Mouse (Mus musculus) cerebellum, adult 9-11 months (tissue): ENCODE measurements around the gene Vav2.
A peak's percentile ranks its signal among the peaks of the same experiment; 100 is the strongest.

Experiments used
- DNase-seq: peaks from one replicate; pipeline ENCODE4 v3.0.0; 2022

Vav2 gene

DNA sequence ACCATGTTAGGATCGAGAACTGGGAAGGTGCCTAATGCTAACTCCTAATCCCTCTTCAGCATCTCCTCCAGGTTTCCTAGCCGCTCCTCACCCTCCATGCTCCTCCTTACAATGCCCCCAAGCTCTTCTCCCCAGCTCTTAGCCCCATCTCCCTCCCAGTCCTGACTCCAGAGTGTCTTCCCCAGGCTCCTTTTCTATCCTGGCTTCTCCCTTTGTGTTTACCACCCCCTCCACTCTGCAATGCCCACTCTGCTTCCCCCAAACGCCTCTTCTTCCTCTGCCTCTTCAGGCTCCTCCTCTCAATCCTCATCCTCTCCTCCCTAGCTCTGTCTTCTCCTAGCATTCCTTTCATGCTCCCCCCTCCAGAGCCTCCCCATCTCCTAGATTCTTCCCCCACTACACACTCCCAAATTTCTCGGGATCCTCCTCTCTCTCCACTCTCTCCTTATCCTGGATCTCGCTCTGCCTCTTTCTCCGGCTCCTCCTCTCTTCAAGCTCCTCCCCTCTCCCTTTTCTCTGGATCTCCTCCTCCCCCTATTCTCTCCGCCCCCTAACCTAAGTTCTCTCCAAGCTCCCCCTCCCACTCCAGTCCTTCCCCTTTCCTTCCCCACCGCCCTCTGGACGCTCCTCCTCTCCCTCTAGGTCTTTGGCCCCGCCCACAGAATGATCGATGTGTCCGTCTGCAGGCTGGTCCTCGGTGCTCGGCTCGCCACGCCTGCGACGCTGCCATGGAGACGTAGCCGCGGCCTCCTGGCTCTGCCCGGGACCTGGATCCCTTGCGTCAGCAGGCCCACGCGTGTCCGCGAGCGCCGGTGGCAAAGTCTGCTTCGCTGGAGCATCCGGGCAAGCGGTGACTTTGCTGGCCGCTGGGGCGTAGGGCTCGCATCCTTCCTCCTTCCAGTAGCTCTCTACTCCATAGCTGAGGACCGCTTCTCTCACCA lies 15.2 kb upstream of the Vav2 start, which contains the start of gene Brd3os:
TSS of gene Brd3os (plus strand) at position 558 of the 941 bp plus-strand sequence.
- peak; percentile 97 for DNase-seq

DNA sequence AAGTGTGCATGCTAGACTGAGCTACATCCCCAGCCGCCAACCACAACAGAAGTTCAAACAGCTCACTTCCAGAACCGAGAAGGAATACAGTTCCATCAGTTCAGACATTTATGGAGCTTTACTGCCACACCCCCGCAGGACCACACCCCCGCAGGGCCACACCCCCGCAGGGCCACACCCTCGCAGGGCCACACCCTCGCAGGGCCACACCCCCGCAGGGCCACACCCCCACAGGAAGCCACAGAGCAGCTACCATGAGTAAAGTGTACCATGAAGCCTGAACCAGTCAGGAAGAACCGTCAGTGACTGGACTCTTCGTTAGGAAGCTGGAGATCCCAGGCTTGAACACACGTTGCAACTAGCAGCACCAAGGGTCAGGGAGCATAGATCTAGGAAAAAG lies 11.4 kb upstream of the Vav2 start:
- no peak for DNase-seq

DNA sequence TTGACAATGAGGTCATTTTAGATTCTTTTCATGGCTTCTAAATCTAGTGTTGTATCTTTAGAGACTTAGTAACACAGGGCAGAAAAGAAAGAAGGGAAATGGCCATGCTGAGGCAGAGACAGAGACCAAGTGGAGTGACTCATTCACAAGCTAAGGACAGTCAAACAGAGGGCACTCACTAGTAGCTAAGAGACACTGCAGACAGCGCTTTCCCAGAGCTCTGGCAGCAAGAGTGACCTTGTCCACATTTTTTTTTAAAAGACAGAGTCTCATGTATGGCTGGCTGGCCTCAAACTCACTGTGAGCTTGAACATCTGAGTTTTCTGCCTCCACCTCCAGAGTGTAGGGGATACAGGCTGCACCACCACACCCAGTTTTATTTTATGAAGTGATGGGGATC lies 11.0 kb upstream of the Vav2 start:
- DNase-seq, result no peak

DNA sequence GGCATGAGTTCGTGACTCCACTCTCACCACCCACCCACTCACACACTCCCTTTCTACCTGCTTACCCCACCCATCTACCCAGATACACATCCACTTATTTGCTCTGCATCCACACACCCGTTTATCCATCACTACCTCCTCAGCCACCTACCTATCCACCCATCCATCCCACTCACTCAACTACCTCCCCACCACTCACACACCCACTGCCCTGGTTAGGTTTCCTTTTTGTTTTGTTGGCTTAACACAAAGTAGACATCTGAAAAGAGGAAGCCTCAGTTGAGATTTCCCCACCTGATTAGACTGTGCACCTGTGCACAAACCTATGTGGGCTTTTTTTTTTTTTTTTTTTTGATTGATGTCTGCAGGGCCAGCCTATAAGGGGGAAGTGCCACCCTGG lies 5.8 kb upstream of the Vav2 start:
- DNase-seq, result no peak

DNA sequence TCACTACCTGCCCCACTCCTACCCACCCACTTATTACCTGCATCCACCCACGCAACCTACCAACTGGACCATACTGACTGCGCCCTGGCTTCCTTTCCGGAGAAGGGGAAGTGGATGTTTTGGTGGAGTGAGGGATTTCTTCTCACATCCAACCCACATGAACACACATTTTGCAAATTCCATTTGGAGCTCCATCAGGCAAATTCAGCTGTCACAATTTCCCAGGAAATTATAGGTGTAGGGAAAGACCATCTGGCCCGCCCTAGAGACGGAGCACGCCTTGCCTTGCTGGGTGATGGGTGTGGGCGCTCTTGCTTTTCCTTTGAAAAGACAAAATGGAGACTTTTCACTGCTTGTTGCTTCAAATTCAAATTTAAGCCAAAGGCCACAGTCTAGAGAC lies 3.8 kb upstream of the Vav2 start:
- no peak for DNase-seq

DNA sequence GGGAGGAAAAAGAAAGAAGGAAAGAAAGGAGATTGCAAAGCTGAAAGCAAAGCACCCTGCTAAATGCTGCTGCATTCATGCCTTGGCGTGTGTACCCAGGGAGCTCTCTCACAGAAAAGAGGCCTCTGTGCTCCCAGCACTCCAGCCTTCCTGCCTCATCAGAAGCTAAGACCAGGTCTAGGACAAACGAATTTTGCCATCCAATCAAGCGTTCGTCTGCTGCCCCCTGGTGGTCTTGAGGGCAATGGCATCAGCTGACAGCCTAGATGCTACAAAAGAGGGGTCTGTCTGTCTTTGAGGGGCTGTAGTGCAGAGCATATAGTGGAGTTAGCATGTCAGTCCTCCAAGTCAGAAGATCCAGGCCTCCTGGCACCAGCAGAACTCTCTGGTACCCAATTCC lies 1.2 kb upstream of the Vav2 start:
- peak; percentile 70 for DNase-seq

DNA sequence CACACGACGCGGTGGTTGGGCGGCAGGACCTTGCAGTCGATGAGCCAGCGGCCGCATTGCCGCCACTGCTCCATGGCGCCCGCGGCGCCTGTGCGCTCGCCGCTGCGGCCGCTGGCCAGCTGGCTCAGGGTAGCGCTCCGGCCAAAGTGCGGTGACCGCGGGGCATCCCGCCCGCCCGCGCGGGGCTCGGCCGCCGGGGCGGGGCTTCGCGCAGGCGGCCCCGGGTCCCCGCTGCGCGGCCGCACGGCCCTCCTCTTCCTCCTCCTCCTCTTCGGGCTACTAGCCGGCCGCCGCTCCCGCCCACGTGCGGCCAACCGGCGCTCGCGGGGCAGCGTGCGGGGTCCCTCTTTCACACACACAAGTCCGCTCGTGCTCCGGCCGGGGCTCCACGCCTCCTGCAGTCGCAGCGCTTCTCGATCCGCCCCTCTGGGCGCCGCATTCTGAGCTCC lies 403 bp downstream of the Vav2 start:
- DNase-seq, result peak; percentile 40

DNA sequence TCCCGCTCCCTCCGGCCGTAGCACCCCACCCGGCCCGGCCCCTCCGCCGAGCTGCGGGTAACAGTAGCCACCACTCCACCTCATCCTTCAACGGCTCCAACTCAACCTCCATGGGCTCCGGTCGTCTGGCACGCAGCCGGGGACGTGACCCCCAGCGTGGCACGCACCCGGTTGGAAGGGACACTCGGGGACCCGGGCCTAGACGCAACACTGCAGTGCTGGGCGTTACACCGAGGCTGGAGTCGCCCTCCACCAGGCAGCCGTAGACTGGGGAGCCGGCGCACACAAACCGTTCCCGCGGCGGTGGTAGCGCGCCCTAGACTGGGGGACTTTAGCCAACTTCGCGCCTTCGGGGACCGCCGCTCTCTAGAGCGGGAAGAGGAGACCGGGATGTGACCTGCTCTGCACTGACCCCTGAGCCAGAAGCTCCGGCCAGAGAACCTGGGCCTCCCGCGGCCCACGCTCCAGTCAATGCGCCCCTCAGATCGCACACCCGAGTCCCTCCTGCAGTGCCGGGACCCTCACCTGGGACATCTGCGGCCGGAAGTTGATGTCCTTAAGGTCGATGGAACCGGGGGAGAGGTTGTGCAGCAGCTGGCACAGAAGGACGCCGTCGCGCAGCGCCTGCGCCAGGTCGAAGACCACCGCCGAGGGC lies 955 bp downstream of the Vav2 start:
- no peak for DNase-seq

DNA sequence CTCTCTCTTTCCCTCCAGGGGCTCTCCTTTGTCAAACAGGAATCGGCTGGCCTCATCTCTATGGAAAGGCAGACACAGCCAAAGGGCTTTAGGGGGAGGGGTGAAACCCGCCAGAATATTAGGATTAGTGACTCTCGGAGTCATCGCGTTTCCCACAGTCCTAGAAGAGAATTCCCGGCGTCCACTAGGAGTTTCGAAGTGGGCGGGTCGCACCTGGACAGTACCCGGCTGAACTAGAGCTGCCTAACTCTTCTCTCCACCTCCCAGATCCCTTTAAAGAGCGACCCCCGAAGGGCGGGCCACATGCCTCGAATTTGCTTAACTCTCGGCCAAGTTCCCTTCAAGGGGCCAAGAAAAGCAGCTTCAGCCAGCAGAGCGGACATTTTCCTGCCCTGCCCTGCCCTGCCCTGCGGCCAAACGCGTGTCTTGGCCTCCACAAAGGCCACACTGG lies 1.6 kb downstream of the Vav2 start:
- DNase-seq, result no peak

DNA sequence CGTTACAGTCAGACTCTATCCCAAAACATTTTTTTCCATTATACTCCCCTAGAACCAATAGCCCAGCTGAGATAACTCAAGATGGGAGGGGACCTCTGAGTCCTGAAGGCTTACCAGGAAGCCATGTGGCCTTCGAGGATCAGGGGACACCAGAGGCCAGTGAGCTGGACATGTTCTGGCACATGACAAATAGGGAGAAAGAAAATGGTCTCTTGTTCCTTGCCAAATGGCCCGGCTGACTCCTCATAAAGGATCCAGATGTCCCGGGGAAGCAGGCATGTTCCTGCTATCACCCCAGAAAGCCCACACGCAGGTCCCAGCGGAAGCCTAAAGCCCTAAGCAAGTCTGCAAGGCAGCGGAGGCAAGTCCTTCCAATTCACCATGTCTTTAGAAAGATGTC lies 3.2 kb downstream of the Vav2 start:
- DNase-seq, result no peak

DNA sequence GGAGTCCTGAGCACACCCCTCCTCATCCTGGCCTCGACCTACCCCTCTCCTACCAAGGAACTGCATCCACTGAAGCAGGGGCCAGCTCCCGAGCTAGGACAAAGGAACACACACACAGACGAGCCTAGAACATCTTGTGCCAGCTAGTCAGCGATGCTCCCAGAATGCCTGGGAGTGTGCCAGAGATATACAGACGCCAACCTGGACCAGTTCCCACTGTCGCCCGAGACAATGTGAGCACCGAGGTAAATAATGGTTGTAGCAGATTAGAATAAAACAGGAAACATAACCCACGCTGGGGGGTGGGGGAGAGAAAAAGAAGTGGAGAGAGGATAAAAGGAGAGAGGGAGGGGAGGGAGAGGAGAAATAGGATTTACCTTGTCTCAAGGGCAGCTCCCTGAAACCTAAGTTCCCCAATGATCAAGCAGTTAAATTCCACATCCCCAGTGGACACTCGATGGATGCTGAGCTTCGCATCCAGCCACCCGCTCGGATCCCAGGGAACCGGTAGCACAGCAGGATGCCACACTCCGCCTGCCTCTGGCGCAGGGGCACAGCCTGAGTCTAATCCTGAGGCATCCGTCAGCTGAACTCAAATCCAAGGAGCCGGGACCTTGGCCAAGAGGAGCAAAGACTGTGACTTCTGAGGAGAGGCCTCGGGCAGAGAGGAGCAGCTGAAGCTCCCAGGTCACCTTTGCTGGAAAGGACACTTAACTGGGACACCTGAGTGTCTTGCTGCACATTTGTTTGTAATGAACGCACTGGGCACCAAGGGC lies 5.4 kb downstream of the Vav2 start:
- peak; percentile 57 for DNase-seq

DNA sequence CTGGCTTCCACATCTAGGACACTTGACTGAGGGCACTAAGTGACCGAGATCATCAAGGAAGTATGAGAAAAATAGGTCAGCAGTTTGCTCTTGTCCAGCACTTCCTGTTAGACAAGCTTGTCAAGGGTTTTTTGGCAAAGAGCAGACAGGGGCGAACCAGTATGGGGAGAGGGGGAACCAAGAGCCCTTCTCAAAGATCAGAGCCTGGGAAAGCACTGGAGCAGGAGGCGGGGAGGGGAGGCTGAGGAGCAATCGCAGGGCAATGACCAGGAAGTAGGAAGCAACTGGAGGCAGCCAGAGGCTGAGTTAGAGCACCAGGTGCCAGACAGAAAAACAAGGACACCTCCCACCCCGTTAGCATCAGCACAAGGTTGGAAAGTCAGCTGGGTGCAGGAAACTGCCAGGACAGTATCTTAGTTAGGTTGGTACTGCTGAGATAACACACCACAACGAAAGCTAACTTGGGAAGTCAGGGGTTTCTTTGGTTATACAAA lies 8.2 kb downstream of the Vav2 start:
- DNase-seq, result no peak

DNA sequence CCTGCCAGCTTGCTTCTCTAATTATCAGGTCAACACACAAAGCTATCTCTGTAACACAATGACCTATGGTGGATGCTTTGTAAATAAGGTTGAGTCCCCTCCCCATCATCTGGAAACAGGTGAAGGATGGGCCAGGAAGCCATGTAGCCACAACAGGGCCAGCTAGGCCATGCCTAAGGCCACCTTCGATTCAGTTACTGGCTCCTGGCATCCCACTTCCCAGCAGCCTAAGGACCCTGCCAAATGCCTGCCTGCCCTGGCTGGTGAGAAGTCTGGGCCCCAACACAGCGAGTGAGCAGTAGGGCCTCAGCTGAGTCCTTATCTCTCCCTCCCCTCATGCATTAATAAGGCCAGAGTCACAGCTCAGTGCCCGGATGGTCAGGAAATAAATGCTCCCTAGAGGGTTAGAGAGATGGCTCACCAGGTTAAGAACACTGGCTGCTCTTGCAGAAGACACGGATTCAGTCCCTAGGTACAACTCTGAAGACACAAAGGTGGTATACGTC lies 9.1 kb downstream of the Vav2 start:
- DNase-seq, result no peak

DNA sequence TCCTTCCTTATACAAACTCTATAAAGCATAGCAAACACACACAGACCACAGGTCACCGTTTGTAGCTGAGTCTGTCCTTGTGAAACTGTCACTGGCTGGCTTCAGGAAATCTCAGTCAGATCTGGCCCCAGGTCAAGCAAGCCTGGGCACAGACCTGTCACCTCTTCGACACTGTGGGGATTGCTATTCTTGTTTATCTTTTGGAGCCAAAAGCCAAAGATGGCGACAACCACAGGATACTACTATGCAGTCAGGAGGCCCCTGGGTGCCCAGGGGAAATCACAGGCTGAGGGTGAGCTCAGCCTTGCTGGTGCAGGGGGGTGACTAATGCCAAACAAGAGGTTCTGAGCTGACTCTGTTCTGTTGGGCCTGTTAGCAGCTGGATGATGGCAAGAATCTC lies 10.4 kb downstream of the Vav2 start:
- no peak for DNase-seq

DNA sequence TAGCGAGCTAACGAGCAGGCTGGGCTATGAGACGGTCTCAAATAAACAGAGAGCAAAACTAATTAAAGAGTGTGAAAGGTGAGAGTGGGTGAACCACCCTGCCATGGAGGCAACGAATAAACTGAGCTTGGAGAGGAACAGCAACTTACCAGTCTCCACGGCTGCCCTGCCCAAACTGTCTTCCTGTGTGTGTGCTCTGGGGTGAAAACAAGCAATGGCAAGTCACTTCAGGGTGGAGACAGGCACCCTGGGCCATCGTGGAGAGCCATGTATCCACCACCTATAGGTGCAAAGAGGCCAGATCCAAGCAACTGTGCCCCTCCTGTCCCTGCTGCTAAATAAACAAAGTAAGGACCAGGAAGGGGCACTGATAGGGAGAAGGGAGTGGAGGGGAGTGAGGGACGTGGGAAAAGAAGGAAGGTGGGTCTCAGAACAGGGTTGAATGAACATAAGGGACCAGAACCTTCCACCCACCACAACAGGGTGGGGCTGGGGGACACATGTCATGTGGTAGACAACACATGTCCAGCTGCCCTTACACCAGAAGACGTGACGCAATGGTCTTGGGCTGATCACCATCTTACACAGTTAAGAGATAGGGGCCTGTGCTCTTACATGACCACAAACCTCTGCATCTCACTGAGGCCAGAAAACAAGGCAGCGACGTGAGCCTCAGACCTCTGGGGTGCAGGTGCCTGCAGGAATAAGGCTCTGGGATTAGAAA lies 11.6 kb downstream of the Vav2 start:
- DNase-seq, result no peak

DNA sequence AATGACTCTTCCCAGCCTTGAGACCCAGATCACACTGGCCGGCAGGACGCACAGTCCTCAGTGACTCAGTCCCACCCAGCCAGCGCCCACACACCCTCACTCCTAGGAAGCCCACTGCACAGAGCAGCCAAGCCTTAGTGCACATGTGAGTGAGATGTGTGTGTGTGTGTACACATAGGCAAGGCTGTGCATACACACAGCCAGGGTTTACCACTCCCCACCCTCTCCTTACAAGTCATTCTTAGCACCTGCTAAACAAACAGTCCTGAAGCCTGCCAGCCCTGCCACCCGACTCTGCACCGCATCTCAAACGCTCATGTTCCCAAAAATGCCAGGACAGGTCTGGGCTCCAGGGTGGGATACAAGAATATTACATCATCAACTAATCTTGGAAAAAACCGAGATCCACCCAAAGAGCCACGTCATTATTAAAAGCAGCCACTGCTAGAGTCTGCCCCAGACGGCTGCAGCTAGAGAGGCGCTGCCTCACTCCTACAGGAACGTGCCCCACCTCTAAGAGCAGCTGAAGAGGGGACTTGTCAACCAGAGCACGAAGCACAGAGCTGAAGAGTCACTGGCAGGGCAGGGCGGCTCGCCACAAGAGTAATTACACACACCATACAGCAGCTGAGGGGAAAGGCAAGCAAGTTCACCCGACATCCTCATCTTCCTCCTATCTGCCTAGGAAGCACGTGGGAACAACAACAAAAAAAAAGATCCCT lies 12.7 kb downstream of the Vav2 start:
- DNase-seq, result no peak

DNA sequence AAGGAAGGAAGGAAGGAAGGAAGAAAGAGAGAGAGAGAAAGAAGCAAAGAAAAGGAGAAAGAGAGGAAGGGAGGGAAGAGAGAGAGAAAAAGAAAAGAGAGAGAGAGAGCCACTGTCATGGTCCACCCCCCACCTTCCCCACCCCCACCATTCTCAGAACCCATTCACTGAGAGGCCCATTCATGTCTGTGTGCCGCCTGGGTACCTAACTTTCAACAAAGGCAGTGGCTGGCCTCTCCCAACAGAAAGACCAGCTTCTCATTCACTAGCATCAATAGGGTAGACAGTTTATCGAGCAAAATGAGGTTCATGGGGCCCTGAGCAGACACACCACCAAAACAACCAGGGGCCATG lies 13.3 kb downstream of the Vav2 start:
- no peak for DNase-seq

DNA sequence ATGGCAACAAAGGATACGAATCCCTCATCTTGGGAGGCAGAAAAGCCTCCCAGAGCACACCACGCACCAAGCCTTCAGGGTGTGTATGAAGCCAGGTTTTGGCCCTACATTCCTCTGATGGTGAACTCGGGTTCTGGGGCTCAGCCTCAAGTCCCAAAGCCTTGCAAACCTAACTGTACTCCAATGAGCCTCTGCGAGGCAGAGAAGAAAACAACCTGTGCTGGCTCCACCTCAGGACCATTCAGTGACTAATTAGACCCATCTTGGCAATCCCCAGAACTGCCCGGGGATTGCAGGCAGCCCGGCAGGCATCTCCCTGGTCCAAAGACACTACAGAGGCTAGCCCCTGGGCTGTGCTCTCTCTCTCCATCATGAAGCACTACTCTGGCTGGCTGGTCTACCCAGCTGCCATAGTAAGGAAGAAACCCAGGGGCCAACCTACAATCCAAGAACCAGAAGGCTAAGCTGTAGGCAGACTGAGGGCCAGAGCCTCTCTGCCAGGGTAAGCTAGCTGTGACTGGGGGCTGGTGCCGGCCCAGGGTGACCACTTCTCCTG lies 14.5 kb downstream of the Vav2 start:
- DNase-seq, result no peak

DNA sequence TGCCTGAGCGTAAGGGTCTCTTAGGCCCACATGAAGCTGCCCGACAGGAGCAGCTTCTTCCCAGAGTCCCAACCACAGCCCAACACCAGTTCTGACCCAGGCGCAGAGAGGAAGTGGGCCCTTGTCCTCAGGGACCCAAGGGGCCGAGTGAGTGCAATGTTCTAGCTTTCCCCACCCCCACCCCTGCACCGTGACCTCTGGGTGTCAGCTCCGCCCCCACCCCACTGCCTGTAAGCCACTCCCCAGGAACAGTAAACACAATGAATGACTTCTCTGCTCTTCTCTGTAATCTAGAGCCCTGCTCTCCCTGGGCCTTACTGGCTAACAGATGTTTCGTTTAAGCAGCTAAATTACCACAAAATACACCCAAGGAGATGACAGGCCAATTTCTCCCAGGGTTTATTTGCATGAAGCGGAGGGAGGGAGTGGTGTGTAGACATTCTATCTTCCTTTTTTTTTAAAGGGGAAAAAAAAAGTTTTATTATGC lies 15.1 kb downstream of the Vav2 start:
- no peak for DNase-seq

DNA sequence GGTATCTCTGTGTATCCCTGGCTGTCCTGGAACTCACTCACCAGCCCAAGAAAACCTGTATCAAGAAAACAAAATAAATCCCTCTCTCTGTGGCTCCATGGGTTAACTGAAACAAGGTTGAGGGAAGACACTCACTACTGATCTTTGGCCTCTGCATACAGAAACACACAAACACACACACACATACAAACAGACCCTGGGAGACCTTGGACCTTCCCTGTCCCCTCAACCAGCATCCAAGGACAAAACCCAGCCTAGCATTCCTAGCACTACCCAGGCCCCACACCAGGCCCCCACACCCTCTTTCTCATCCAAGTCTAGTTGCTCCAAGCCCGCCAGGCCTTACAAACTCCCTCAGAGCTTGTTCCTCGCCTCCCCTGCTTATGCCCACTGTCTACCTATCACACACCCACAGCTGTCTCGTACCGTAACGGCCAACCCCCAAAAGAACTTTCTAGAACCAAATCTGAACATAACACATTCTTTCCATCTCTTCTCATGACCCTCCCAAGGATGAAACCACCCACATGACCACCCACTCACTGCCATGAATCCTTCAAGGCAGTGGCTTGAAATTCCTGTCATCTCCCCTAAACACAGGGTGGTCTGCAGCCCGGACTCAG lies 16.2 kb downstream of the Vav2 start:
- no peak for DNase-seq

DNA sequence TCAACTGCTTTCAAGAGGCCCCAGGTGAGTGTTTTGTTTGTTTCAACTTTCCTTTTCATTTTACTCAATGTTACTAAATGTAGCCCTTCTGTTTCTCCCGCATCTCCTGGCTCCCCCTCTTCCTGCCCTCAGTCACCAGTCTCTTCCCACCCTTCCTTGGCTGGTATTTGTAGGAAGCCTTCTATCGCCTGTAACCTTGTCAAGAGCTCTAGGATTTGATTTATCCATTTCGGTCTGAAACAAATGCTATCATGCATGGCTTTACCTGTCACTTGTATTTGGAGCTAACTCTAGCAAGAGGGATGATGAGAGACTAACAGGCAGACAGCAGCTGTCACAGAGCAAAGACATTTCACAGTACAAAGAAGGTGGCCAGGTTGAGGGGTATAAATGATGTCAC lies 18.6 kb downstream of the Vav2 start:
- DNase-seq, result no peak
